Mouse (Mus musculus) thymus, adult 18-20 months (tissue): ENCODE results near the gene Tbc1d23.
"Not testable (repeated sequence)": the region's sequence is repeated elsewhere in the genome, so short reads cannot be mapped to it uniquely, and the experiment has no call there.

ENCODE experiments used
- DNase-seq, 2 experiments: peaks; one replicate each; pipeline ENCODE4 v3.0.0; 2022; ENCODE audit warnings: mixed read lengths in 2 of 2

Gene Tbc1d23

GRCm38 (mm10) chr16:57215957-57216356 lies 15.3 kb downstream of the Tbc1d23 start:
- DNase-seq, result no peak

DNA sequence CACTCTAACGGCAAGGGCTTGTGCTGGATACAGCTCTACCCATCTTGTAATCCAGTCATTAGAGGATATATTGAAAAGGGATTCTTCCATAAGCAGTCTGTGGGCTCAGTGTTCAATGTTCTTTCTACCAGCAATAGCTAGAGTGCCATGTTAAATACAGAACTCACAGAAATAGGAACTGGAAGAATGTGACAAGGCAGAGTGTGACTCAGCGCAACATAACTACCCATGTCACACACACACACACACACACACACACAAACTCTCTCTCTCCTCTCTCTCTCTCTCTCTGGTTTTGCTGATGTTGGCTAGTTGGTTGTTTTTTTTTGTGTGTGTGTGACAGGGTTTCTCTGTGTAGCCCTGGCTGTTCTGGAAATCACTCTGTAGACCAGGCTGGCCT lies 20.3 kb downstream of the Tbc1d23 start:
- no peak for DNase-seq

GRCm38 (mm10) chr16:57208342-57208741 lies 23.0 kb downstream of the Tbc1d23 start:
- no peak for DNase-seq

DNA sequence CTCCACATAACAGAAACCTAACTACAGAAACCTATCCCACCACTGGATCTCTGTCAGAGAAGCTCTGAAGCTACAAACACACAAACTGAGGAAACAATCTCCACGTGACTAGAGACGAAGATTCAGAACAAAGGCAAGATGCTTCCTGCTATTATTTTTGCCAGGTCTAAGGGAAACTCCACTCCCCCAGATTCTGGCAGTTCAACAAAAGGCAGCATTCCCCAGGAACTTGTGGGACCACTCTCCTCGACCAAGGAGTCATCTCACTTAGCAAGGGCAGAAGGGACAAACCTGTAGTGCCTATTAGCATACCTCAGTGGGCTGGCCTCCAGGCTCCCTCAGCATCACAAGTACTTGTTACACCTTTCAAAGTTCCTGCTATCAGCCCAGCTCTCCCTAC lies 34.0 kb downstream of the Tbc1d23 start:
- DNase-seq, result no peak

GRCm38 (mm10) chr16:57196590-57196989 lies 34.7 kb downstream of the Tbc1d23 start:
- DNase-seq, result no peak

- no peak for DNase-seq
Observed at GRCm38 (mm10) chr16:57191214-57191613, 40.1 kb downstream of the Tbc1d23 start.

GRCm38 (mm10) chr16:57190390-57190789 lies 40.9 kb downstream of the Tbc1d23 start:
- DNase-seq, result no peak

GRCm38 (mm10) chr16:57189493-57189892 lies 41.8 kb downstream of the Tbc1d23 start:
- DNase-seq, result no peak

- DNase-seq, result no peak
Observed at GRCm38 (mm10) chr16:57186618-57187017, 44.7 kb downstream of the Tbc1d23 start.

GRCm38 (mm10) chr16:57182037-57182436 lies 49.3 kb downstream of the Tbc1d23 start:
- no peak for DNase-seq

GRCm38 (mm10) chr16:57181180-57181579 lies 50.1 kb downstream of the Tbc1d23 start:
- no peak for DNase-seq

GRCm38 (mm10) chr16:57177664-57178063 lies 53.6 kb downstream of the Tbc1d23 start:
- DNase-seq, result no peak

DNA sequence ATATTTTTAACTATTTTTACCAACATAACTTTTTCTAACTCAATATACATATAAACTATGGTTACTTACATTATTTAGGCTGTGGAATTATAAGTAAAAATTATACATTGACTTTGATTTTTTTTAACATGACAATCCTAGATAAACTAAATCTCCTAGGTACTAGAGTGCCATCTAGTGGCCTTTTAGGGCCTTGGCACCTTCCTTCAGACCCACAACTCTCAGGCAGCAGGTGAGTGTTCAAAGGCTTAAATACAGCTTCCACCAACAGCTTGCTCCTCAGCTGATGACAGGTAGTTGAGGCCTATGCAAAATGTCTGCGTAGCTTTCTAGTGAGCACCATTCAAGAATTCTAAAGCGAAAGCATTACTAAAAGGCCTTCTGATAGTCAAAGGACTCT lies 54.0 kb downstream of the Tbc1d23 start:
- DNase-seq, result peak in 1 of 2 experiments; percentile 20

GRCm38 (mm10) chr16:57176276-57176675 lies 55.0 kb downstream of the Tbc1d23 start:
- no peak for DNase-seq

DNA sequence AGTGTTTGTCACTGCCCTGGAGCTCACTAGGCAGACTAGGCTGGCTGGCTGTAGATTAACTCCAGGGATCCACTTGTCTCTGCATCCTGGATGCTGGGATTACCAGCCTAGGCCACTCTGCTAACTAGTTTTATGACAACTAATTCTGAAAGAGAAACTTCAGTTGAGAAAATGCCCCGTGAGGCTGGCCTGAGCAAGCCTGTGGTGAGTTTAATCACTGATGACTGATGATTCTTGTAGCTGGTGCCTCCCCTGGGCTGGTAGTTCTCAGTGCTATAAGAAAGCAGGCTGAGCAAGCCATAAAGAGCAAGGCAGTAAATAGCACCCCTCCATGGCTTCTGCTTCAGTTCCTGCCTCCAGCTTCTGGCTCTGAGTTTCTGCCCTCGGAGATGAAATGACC lies 55.6 kb downstream of the Tbc1d23 start:
- DNase-seq, result no peak

DNA sequence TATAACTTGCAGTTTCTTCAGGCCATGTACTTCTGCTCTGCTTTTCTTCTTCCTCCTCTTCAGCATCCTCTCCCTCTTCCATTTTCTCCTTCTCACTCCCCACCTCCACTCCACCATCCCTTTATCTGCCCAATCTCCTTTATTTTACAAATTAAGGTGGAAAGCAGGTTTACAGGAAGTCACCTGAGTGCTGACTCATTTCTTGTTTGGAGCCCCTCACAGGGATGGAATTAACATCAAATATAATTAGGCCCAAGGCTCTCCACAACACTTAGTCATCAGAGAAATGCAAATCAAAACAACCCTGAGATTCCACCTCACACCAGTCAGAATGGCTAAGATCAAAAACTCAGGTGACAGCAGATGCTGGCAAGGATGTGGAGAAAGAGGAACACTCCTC lies 56.8 kb downstream of the Tbc1d23 start:
- DNase-seq, result not testable (repeated sequence)

- no peak for DNase-seq
Observed at GRCm38 (mm10) chr16:57171570-57171969, 59.7 kb downstream of the Tbc1d23 start.

DNA sequence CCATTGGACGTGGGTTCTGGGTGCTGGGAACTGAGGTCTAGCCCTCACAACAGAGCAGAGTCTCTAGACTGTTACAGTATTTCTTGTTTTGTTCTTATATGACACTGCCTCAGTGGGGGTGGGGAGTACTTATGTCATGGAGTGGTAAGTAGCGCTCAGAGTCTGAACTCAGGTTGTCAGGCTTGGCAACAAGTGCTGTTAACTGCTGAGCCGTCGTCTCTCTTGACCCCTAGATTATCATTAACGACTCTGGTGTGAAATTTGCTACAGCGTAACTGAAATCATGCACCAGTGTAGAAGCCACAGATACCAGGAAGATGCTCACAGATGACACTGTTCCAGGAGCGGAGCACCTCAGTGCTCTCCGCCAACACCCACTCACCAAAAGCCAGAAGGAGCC lies 60.1 kb downstream of the Tbc1d23 start:
- no peak for DNase-seq

GRCm38 (mm10) chr16:57168236-57168635 lies 63.1 kb downstream of the Tbc1d23 start:
- no peak for DNase-seq

DNA sequence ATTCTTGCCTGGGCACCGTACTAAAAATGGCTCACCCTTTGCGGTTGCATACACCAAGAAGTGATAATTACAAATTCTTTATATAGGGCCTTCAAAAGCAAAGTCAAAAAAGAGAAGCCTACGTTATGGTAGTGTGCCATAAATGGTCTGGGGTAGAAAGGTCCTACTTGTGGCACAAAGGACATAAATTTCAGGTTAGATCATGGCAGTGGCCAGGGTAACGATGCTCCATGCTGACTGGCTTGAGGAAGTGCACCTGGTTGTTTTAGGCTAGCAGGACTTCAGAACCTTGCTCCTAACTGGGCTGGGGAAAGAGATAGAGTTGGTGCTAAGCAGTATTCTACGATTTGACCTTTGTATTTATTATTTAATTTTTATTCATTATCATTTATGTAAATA lies 63.8 kb downstream of the Tbc1d23 start:
- no peak for DNase-seq

DNA sequence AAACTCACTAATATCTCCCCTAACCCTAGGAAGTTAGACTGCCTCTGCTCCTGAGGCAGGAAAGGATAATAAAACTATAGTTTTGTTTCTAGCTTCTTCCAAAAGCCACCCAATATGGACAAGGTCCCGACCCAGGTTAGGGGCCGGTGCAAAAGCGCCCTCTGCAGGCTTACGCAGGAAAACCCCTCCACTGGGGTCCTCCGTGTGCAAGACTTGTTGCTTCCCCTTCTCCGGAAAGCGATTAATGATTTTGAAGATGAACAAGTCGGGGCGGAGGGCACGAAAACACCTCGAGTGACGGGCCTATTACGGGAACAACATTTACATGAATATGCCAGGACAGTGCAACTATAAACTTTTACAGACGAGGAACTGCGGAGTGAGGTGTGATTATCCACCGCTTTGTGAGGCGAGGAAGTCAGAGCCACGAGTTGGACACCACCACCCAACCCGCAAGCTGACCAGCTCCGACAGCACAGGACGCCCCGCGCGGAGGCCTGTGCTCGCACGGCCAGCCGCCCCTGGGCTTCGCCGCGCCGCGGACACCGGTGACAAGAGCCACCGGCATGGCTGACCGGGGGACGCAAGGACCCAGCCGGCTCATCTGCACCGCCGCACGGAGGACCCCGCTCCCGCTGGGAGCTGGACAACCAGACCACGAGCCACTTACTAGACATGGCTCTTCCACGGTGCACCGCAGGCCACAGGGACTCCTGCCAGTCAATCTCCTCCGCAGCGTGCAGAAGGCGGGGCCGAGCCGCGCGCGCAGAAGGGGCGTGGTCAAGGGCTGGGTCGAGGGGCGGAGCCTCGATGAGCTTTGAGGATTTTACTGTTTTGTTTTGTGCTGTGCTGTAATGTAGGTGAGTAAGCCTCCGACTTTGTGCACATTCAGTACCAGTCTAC lies 64.4 kb downstream of the Tbc1d23 start, which contains the start of gene Nit2:
Gene Nit2 (minus strand): TSS at position 731 of the 903 bp plus-strand sequence.
- peak; percentile 90 to 91 for DNase-seq

- DNase-seq, result no peak
Observed at GRCm38 (mm10) chr16:57166086-57166485, 65.2 kb downstream of the Tbc1d23 start.

- DNase-seq, result no peak
Observed at GRCm38 (mm10) chr16:57165157-57165556, 66.1 kb downstream of the Tbc1d23 start.

GRCm38 (mm10) chr16:57163694-57164093 lies 67.6 kb downstream of the Tbc1d23 start:
- DNase-seq, result no peak

- DNase-seq, result no peak
Observed at GRCm38 (mm10) chr16:57162841-57163240, 68.5 kb downstream of the Tbc1d23 start.
